Mouse (Mus musculus): ENCODE measurements at regions not wholly inside any gene's neighbourhood (a gene's known extent, or its start where the extent isn't known, plus 50 kb on each side); places are given as distances from the start of the nearest gene placed in this dataset.
A peak's percentile ranks its signal among the peaks of the same experiment; 100 is the strongest.

DNA sequence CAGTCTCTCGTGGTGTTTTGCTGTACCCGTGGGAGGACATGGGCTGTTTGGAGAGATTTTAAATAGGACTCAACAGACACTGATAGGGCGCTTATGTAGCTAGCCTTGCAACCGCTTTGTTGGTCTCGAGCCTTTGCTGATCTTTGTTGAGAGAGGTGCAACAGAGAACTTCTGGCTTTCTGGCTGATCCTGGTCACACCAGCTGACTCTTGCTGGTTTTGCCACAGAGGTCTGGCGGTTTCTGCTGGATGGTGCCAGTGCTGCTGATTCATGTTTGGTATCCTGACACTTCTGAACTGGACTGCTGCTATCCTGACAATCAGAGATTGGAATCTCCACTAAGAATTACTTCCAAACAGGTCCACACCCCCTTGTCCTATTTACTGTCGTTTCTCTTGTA, 102.1 kb upstream of the Sh3bp4 start:
- no peak for DNase-seq

- no peak for DNase-seq
These were observed 101.2 kb upstream of the Sh3bp4 start for GRCm38 (mm10) chr1:88969016-88969415.

DNA sequence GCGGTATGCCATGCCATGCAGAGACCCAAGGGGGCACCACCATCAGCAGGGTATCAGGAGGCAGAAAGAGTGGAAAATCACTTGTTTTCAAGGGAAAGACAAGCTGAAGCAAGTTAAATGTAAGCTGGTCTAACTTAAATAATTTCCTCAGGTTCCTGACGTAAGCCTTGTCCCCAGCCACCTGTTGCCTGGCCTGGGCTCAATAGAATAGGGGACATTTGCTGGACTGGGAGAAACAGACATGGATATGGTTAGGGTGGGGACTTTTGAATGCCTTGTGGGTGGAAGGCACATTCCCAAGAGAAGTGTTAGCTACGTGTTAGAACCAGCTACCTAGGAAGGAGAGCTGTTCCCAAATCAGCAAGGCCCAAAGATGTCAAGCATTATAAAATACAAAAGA, 100.6 kb upstream of the Sh3bp4 start:
- DNase-seq: no peak

- DNase-seq: no peak
These were observed 94.1 kb upstream of the Sh3bp4 start for GRCm38 (mm10) chr1:88976101-88976500.

DNA sequence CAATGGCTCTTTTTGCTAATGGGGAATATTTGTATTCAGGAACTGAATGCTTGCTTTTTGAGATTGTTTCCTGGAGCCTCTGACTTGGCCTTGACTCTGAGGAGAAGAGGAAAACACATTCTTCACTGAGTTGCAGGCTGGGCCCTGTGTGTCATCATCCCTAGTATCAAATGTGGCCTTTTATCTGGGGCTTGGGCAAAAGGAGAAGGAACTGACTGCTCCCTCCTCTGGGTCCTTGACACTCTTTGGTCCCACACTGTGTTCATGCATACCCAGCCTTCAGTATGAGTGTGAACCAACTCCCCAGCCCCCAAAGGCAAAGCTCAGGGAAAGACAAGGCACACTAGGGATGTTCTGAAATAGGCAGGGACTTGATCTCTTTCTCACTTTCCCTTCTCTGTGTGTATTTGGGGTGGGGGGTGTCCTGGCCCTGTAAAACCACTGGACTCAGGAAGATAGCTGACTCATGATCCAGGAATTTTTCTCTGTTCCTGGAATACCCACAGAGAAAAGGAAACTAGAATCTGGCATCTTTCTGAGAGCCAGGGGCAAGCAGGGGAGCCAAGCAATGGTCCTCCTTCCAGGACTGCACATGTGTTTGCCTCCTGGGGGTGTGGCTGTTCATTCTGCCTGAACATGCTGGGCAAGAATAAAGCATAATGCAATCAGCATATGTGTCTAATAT, 82.1 kb upstream of the Sh3bp4 start:
- DNase-seq: no peak

GRCm38 (mm10) chr1:88994588-88995331, 75.5 kb upstream of the Sh3bp4 start:
- DNase-seq: peak; percentile 92

DNA sequence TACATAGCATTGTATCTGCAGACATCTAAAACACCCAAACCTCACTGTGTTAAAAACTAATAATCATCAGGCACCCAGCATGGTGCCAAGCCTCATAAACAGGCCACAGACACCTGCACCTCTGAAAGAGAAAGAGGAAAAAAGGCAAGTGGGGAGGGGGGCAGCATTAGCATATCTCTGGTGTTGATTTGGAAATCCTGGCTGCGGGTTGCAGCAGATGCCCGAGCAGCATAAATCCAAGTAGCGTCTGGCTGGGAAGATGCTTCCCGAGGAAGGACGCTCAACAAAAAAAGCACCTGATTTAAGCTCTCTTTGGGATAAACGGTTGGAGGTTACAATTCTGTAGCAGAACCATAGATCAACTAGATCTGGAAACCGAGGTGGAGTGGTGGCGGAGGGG, 74.3 kb upstream of the Sh3bp4 start:
- DNase-seq: peak; percentile 48

DNA sequence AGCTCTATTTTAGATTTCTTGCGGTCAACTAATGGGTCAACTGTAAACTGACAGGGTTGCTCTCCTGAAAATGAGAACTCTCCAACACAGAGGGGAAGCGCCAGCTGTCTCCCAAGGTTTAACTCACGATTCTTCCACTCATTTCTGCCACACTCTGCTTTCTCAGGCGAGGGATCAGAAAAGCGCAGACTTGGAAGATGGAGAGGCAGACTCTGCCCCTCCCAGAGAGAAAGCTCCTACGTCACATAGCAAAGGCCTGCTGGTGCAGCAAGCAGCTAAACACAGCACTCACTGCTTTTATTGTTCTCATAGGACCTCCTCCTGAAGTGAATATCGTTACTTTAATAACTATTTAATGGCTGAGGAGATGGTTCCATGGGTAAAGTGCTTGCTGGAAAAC, 73.6 kb upstream of the Sh3bp4 start:
- DNase-seq: peak; percentile 82

DNA sequence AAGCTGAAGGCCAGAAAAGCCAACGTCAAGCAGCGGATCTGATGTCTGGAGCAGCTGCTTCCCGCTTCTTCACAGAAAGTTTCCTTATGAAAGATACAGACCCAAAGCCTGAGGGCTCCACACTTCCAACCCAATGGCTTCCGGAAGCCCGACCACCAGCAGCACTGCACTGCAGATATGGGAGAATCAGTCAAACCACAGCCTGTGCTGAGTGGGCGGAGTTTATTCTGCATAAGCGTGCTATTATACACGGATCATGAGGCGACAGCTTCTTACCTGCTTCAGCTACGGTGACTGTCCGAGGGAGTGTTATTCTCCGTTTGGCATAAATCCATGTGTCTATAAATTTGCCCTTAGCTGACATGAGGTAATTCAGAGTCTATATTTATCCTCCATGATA, 72.4 kb upstream of the Sh3bp4 start:
- DNase-seq: peak; percentile 24

- peak; percentile 91 for DNase-seq
These were observed 67.9 kb upstream of the Sh3bp4 start for GRCm38 (mm10) chr1:89002326-89002725.

DNA sequence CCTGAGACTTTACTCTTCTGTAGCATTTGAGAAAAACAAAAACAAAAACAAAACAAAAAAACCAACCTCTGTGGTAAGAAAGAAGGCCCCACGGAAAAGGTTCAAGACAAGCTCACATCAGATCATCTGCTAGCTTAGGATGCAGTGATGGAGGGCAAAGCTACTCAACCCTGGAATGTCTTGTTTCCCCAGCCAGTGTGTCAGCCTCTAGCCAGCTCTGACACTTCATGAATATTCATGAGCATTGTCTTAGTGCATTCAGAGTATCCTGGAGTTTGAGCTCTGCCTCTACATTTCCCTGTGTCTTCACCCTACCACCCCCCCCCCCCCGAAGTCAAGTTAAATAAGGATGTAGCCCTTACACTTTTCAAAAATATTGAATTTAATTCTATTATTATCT, 66.5 kb upstream of the Sh3bp4 start:
- DNase-seq: no peak

- DNase-seq: peak; percentile 27
These were observed 62.7 kb upstream of the Sh3bp4 start for GRCm38 (mm10) chr1:89007476-89007875.

- DNase-seq: peak; percentile 62
These were observed 60.0 kb upstream of the Sh3bp4 start for GRCm38 (mm10) chr1:89010170-89010569.

- peak; percentile 1 for DNase-seq
These were observed 58.8 kb upstream of the Sh3bp4 start for GRCm38 (mm10) chr1:89011454-89011853.

GRCm38 (mm10) chr1:89015385-89015784, 54.8 kb upstream of the Sh3bp4 start:
- peak; percentile 89 for DNase-seq

GRCm38 (mm10) chr1:89015845-89016244, 54.4 kb upstream of the Sh3bp4 start:
- DNase-seq: peak; percentile 90

DNA sequence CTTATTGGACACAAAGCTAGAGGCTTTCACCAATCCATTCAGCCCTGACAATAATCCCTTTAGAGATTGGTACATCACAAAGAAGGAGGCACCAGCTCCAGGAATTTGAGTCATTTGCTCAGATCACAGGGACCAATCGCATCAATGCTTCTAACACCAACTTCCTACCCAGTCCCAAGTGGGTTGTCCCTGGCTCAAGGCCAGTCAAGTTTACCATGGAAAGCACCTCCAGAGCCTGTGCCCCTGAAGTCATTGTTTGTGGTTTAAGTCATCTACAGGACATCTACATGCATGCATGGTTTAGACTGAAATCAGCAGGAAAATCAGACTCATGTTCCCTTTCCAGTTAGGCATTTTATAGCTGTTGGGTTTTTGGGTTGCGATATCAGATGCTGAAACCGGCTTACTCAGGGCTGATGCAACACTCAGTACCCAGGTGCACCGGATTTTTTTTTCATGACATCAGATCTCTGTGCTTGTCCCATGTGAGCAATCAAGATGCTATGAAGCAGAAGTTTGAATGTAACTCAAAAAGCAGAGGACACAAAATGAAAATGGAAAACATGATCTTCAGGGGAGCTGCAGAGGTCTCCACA, 50.3 kb upstream of the Sh3bp4 start:
- DNase-seq: peak; percentile 78

Measured in heart, adult 11 months (tissue).